Mouse (Mus musculus) left cerebral cortex, postnatal 36 days (tissue): Measurements from ENCODE around the gene Coq7. TPM values are rescaled to one million over a fixed set of nuclear protein-coding genes. Genes with fewer than 3 reads are reported as not detected.

ENCODE experiments used
- DNase-seq, 2 experiments: peaks; one replicate each; pipeline ENCODE4 v3.0.0; 2021 to 2022; ENCODE audit warnings: low spot score in 2 of 2, mixed read lengths in 1 of 2
- intact Hi-C: fragments of 180-260 bp; cut with DNase I; formaldehyde crosslinking; loops from one replicate; pipeline ENCODE4 v1.15.1; 2025
- total RNA-seq, 2 experiments: library from RNA; stranded (reverse); gene quantifications; 2 replicates each; pipeline ENCODE4 v1.2.3; 2021

Coq7 gene
- total RNA-seq, 2 experiments from 2014 or later = 30.8 to 37.6 TPM

DNA sequence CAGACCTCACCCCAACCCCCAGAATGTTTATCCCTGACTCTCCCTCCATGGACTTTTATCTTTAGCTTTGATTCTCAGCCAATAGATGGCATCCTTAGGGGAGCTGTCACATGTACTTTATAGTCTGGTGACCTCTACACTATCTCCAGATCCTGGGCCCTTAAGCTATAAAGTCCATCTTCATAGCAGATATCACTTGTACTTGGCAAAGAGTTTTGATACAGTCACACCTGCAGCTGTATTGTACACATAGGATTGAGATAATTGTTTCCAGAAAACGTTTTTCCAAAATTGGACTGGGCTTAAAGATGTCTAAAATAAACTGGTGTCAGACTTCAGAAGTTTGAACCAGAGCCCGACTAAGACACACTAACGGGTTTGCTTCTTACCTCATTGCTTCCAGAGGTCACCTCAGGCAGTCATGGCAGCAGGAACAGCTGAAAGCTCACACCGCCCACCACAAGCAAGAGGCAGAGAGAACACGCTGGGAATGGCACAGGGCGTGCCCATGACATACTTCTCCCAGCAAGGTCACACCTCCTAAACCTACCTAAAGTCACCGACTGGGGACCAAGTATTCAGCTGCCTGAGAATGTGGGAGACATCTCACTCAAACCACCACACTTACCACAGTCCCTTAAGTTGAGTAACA lies 33.2 kb downstream of the Coq7 start:
- intact Hi-C loops = no loop called here
- DNase-seq = no peak

DNA sequence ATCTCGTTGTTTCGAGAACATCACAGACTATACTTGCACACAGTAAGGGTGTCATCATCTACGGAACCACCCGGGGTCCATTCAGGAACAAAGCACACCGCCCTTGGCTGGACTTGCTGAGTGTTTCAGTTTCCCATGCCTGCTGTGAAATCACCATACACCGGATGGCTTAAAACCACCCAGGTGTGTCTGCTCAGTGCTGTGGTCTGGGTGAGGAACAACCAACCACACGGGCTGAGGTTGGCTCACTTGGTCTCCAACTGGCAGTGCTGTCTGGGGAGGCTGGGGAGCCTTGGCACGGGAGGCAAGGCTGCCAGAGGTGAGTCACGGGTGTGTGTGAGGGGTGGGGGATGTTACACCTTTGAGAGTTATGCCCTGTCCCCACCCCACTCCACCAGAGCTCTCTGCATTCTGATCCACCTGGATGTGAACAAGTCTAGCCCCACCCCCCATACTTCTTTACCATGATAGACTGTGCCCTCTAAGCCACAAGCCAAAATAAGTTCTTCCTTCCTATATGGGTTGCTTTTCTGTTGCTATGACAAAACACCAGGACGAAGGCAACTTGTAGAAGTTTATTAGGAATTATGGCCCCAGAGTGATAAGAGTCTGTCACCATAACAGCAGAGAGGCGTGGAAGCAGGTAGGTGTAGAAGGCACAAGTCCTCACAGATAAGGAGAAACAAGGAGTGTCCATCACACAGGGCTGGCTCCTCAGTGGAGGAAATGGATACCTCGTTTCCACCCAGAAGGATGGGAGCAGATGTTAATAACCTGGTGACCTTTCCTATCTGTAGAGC lies 34.0 kb downstream of the Coq7 start:
- intact Hi-C loops = no loop called here
- DNase-seq = no peak

DNA sequence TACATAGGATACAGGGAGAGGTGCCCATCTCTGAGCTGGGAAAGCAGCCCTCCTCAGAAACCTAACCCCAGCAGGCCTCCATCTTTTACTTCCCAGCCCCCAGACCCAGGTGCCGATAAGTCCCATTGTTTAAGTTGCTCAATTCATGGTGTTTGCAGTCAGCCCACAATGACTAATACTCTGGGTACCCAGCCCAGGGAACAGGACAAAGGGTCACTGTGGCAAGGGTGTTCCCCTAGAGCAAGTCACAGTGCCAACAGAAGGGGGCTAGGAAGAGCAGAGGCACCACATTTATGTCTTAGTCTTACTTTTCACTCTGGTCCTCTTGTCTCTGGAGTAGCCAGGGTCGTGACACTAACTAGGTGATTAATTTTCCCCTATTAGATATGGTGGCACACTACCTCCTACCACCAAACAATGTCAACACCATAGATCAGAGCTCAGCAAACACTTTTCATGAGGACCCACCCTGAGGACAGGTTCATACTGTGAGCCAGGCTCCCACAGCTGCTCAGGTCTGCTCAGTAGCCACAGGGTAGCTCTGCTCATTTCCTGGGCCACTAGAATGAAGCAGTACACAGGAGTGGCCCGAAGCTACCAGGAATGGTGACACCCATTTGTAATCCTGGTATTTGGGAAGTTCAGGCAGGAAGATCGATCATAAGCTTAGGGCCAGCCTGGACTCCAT lies 38.1 kb downstream of the Coq7 start:
- no peak for DNase-seq
- intact Hi-C loops = no loop called here

- intact Hi-C loops = no loop called here
- no peak for DNase-seq
Observed at GRCm38 (mm10) chr7:118493892-118494291, 39.3 kb downstream of the Coq7 start.

DNA sequence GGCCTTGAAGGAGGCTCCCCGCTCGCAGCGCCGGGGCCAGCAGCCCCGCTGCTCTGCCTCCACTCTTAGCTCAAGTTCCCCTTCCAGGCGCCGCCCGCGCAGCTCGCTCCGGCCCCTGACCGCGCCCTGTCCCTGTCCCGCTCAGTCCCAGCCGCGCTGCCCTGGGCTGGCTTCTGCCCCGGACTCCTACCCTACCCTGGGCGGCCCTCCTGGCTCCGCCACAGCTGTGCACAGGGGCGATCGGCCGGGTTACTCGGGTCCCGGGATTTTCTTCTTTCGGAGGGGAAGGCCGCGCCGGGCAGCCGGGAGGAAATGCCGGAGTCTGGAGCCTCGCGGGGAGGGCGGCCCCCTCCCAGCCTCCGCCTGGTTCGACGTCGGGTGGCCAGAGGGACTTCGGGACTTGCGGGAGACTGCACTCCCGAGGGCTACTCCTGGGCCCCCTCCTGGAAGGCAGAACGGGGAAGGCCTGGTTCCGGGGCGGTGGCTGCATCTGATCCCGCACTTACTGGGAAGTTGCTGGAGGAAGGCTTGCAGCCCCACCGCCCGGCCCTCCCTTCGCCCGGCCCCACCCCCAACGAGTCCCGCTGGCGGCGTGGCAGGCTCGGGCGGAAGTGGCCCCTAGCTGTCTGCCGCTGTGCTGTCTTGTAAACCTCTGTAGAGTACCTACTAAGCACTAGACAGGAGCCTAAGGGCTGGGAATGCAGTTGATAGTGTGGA lies 41.6 kb downstream of the Coq7 start, which contains the start of gene Itpripl2:
Itpripl2 (minus strand) TSS at position 545 of the 717 bp plus-strand sequence.
- intact Hi-C loops = no loop called here
- peak; percentile 15 to 23 for DNase-seq

DNA sequence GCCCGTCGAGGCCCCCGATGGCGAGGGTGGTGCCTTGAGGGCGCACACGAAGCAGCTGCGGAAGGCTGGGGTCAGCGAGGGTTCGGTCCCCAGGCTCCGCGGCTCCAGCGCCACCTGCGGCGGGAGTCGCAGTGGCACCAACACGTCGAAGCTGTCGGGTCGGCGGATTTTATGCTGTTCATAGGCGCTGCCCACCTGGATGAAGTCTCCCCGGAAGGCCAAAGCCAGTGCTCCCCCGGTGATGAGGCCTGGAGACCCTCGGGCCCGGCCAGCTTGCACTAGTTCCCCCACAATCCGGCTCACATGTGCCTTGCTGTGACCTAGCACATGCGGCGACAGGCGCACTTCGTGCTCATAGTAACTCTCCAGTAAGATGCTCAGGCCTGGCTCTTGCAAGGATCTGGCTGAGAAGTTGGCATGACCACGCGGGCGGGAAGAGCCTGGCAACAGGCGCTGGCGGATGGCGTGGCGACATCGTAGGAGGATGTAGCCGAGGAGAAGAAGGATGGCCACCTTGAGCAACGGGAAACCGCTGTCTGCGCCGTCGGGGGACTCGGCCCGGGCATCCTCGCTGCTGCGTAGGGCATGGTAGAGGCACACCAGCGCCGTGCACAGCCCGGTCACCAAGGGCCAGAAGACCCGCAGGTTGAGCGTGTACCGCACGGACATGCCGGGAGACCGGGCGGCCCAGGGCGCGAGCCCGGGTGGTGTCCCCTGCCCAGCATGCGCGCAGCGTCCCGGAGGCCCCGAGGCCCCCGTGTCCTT lies 42.3 kb downstream of the Coq7 start:
- intact Hi-C loops = no loop called here

DNA sequence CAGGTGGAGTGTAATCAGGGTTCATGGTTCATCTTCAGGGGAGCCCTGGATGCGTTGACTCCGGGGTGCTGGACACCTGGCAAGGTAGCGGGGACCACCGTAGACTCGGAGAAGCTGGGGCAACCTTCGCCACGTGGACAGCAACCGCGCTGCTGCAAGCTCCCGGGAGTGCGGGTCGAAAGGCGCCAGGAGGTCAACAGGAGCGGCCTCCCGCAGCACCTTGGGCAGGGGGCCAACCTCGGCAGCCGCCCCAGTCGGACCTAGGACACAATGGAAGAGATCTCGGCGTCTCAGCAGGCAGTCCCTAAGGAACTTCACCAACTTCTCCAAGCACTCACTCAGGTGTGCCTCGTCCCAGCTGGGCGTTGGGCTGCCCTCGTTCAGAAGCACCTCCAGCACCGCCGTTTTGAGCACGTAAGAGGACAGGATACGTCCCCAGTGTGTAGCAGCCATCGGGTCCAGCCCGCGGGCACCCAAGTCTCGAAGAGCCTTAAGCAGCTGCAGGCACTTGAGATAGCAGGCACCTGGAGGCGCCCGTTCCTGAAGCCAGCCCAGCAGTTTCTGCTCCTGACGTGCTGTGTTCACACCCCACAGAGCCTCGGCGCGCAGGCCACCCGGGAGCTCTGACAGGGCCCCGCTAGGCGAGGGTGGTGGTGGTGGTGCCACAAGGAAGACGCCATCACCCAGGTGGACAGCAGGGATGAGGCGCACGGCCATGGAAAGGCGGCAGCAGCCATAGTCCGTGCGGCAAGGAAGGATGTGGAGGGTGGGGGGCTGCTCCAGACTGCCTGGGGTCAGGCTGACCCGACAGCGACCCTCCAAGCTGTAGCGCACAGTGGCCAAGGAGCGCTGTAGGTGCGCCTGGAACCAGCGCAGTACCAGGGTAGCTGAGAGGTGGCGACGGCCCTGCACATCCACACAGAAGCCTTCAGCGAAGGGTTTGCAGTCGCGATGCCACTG lies 43.2 kb downstream of the Coq7 start:
- intact Hi-C loops = no loop called here
- no peak for DNase-seq

More for the DNA sequence above, 42.3 kb downstream of the Coq7 start:
- DNase-seq = peak in 1 of 2 experiments; percentile 20

- no peak for DNase-seq
- intact Hi-C loops = no loop called here
Observed at GRCm38 (mm10) chr7:118488060-118488664, 45.0 kb downstream of the Coq7 start.

- intact Hi-C loops = no loop called here
Observed at GRCm38 (mm10) chr7:118486917-118487316, 46.2 kb downstream of the Coq7 start.

DNA sequence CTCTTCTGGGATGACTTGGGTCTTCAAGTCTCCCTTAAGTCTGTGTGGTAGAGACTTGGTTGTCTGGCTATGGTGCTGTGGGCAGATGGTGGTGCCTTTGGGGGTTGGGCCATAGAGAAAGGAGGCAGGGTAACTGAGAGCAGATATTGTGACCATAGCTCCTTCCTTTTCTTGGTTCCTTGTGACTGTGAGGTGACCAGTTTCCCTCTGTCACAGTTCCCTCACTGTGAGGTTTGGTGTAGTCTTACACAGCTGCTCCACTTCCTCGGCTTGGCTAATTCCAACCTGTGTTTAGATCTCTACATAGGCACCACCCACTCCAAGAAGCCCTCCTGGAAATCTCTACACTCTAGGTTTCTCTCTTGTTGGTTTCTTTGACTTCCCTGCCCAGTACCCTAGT lies 49.2 kb downstream of the Coq7 start:
- no peak for DNase-seq
- intact Hi-C loops = no loop called here

More at GRCm38 (mm10) chr7:118486917-118487316, 46.2 kb downstream of the Coq7 start:
- DNase-seq = no peak

DNA sequence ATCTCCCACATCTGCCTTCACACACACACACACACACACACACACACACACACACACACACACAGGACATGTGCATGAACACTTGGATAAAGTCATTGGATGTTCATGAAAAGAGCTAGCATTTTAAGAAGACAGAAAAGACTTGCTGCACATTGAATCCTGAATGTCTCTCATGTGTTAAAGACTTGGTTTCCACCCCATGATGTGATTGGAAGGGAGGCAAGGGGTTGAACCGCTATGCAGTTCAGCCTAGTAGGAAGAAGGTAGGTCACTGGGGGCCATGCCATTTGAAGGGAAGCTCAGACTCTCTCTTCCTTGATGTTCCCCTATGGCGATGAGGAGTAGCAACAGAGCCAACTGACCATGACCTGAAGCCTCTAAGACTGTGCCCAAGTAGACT lies 51.2 kb downstream of the Coq7 start:
- no peak for DNase-seq
- intact Hi-C loops = no loop called here

DNA sequence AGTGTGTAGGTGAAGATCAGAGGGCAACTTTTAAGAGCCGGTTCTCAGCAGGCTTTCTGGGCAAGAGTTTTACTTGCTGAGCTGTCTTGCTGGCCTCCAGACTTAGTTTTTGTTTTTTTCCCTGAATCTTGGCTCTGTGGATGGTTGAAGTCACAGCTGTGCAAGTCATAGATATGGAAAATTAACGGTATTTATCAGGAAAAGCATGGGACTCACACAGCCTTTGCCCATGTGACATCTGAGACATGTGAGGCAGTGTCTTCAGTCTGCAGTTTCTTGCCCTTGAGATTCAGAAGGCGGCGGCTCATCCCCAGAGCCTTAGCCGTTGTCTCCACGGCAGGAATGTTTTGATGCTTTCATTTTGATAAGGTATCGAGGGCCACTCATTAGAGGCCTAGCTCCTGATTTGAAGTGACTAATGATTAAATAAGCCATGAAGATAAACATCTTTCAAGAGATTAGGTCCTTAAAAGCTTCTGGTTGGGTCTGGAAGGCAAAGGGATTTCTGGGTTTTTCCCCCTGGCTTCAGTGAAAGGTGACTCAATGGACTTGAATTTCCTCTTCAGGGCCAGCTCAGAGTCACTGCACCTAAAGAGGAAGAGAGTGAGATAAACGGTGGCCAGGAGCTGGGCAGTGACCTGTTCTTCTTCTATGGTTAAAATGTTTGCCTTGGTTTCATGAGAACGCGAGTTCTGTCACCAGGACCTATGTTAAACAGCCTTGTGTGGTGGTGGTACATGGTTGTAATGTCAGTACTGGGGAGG lies 51.9 kb downstream of the Coq7 start:
- DNase-seq = no peak
- intact Hi-C loops = no loop called here

DNA sequence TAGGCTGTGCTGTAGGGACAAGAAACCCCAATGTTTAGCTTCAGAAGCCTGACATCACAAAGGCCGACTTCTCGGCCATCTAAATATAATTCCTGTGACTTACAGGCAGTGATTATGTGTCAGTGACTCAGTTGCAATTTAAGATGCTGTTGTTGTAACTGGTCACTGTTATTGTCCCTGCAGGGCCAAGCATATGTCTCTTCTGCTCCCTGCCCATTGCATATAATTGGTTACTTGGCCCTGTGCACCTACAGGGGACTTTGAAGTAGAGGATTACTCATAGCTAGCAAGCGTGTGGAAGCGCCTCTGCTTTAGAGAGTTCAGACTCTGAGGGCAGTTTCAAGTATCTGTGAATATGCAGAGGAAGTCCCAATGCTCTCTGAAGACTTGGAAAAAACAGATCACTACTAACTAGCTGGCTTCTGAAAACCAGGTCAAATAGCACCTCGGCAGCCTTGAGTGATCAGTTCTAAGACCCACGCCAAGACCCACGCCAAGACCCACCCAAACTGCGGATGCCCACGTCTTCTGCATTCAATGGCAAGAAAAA lies 52.9 kb downstream of the Coq7 start:
- intact Hi-C loops = no loop called here
- no peak for DNase-seq

DNA sequence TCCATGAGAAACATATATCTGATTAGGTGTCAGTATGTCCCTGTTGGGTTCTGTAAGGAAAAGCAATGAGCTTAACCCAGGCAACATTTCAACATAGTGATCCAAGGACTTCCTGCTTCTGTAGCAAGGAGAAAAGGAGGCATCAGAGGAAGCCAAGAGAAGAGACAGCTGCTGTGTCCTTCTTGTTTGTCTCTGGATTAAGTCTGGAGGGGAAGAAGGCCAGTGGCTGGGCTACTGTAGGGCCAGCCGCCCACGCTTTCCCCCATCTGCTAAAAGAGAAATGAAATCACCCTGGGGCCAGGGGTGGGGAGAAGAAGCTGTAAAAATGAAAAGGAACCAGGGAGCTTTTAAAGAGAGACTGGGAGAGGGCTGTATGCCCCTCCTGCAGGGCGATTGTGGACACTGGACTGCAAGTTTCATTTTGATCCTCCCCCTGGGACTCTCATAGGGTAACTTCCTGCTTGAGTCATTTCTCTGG lies 54.3 kb downstream of the Coq7 start:
- no peak for DNase-seq
- intact Hi-C loops = no loop called here

- no peak for DNase-seq
- intact Hi-C loops = no loop called here
Observed at GRCm38 (mm10) chr7:118476428-118476827, 56.7 kb downstream of the Coq7 start.

DNA sequence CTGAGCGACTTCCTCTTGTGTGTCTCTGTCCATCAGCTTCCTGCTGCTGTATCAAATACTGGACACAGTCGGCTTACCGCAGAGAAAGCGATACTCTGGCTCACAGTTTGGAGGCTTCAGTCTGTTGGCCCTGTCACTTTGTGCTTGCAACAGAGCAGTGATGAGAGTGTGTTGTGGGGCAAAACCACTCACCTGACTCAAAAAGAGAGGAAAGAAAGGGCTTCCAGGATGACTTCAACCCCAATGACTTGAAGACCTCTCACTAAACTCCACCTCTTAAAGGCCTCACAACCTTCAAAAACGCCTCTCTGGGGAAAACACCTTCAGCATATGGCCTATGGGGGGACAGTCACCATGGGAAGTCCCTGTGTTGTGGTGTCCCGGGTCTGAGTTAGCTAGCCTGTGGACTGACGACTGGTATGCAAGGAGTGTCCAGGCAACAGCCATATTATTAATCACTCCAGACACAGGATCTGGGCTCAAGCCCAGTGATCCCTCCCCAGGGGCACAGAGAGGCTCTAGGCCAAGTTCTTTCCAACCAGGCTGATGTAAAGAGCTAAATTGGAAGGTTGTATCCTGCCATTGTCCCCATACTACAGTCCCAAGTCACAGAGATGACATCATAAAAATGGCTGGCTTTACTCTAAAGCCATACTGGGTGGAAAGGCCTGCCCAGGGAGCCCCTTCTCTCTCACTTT lies 58.0 kb downstream of the Coq7 start:
- DNase-seq = no peak
- intact Hi-C loops = no loop called here
